Mouse (Mus musculus) liver, embryonic 12.5 days (tissue): ENCODE results near the gene Ppp6r2. TPM values are rescaled to one million over a fixed set of nuclear protein-coding genes. Genes with fewer than 3 reads are reported as not detected.

ENCODE experiments used
- ATAC-seq: fragments of 200-750 bp; cut with Nextera tagmentation; 2 replicates; pipeline ENCODE4 v1.8.0; 2017; ENCODE audit warnings: moderate number of reproducible peaks, mild to moderate bottlenecking, moderate library complexity
- H3K27ac ChIP-seq: fragments of 300-500 bp; sonication (generic); 2 replicates; pipeline ENCODE4 v1.5.1; 2016; ENCODE audit warnings: mild to moderate bottlenecking
- H3K27me3 ChIP-seq: fragments of 300-500 bp; sonication (generic); replicated peaks from 2 replicates; pipeline ENCODE4 v1.6.1; 2016; ENCODE audit warnings: mild to moderate bottlenecking, moderate library complexity
- H3K36me3 ChIP-seq: fragments of 300-500 bp; sonication (generic); 2 replicates; pipeline ENCODE4 v1.6.1; 2016; ENCODE audit warnings: mild to moderate bottlenecking, moderate library complexity
- H3K4me1 ChIP-seq: fragments of 300-500 bp; sonication (generic); 2 replicates; pipeline ENCODE4 v1.6.1; 2016
- H3K4me2 ChIP-seq: fragments of 300-500 bp; sonication (generic); 2 replicates; pipeline ENCODE4 v1.6.1; 2016; ENCODE audit warnings: mild to moderate bottlenecking, moderate library complexity
- H3K4me3 ChIP-seq: fragments of 300-500 bp; sonication (generic); 2 replicates; pipeline ENCODE4 v1.5.1; 2016; ENCODE audit warnings: mild to moderate bottlenecking, moderate library complexity
- H3K9ac ChIP-seq: fragments of 300-500 bp; sonication (generic); 2 replicates; pipeline ENCODE4 v1.6.1; 2016; ENCODE audit warnings: mild to moderate bottlenecking, moderate library complexity
- H3K9me3 ChIP-seq: fragments of 300-500 bp; sonication (generic); replicated peaks from 2 replicates; pipeline ENCODE4 v1.6.1; 2016; ENCODE audit warnings: mild to moderate bottlenecking, moderate library complexity
- WGBS: fragments of 180-500 bp; shearing (Covaris S2); methylation state at CpG from one replicate; pipeline ENCODE4 v1.1.7; 2016; ENCODE audit not compliant: insufficient replicate concordance; 5-methylcytosine and 5-hydroxymethylcytosine counted together
- polyA plus RNA-seq: library from polyadenylated mRNA; unstranded; fragments of >200 nt; fragmentation: Nextera tagmentation; extraction: Ambion mirVana; gene quantifications from 2 replicates; pipeline ENCODE4 v1.2.1, GENCODE M21; 2016

Ppp6r2 gene
- polyA plus RNA-seq, 1 experiment from 2014 or later: 21.4 TPM

- no peaks in the 10 kb centered on the region for H3K9me3 ChIP-seq
- no peak for ATAC-seq
- 75% methylated on average over 1 of the region's 1 CpGs for WGBS
- H3K4me1 ChIP-seq: peaks cover 41% of the 10 kb centered on the region
- H3K27me3 ChIP-seq: no peaks in the 10 kb centered on the region
- peaks cover 92% of the 10 kb centered on the region for H3K36me3 ChIP-seq
- H3K4me2 ChIP-seq: no peak overlapping the region
- H3K4me3 ChIP-seq: no peak overlapping the region
- H3K27ac ChIP-seq: no peak overlapping the region
- H3K9ac ChIP-seq: no peak overlapping the region
Measured at GRCm38 (mm10) chr15:89296465-89296864, 85.1 kb downstream of the Ppp6r2 start.

GRCm38 (mm10) chr15:89297695-89298094, 86.3 kb downstream of the Ppp6r2 start:
- peaks cover 92% of the 10 kb centered on the region for H3K36me3 ChIP-seq
- H3K4me1 ChIP-seq: peaks cover 35% of the 10 kb centered on the region
- no peak overlapping the region for H3K9ac ChIP-seq
- no peaks in the 10 kb centered on the region for H3K27me3 ChIP-seq
- 88% methylated on average over 2 of the region's 2 CpGs for WGBS
- H3K4me3 ChIP-seq: no peak overlapping the region
- no peak overlapping the region for H3K4me2 ChIP-seq
- H3K27ac ChIP-seq: no peak overlapping the region
- no peaks in the 10 kb centered on the region for H3K9me3 ChIP-seq
- ATAC-seq: no peak

GRCm38 (mm10) chr15:89300180-89300579, 88.8 kb downstream of the Ppp6r2 start:
- peaks cover 92% of the 10 kb centered on the region for H3K36me3 ChIP-seq
- peaks cover 24% of the 10 kb centered on the region for H3K4me1 ChIP-seq

GRCm38 (mm10) chr15:89300600-89300999, 89.2 kb downstream of the Ppp6r2 start:
- no peak overlapping the region for H3K4me2 ChIP-seq
- no peaks in the 10 kb centered on the region for H3K27me3 ChIP-seq
- H3K36me3 ChIP-seq: peaks cover 92% of the 10 kb centered on the region
- H3K9me3 ChIP-seq: no peaks in the 10 kb centered on the region
- no peak overlapping the region for H3K27ac ChIP-seq
- no peak overlapping the region for H3K9ac ChIP-seq
- no peak for ATAC-seq
- H3K4me1 ChIP-seq: peaks cover 20% of the 10 kb centered on the region
- H3K4me3 ChIP-seq: no peak overlapping the region
- WGBS: 88% methylated on average over 8 of the region's 8 CpGs

More at GRCm38 (mm10) chr15:89300180-89300579, 88.8 kb downstream of the Ppp6r2 start:
- Histone ChIP-seq H3K9ac (no peak overlapping the region), H3K27me3 (no peaks in the 10 kb centered on the region), H3K9me3 (no peaks in the 10 kb centered on the region), H3K27ac (no peak overlapping the region), H3K4me3 (no peak overlapping the region), H3K4me2 (no peak overlapping the region)
- ATAC-seq: no peak
- WGBS: 81% methylated on average over 13 of the region's 13 CpGs

- H3K9me3 ChIP-seq: no peaks in the 10 kb centered on the region
- no peak for ATAC-seq
- no peak overlapping the region for H3K9ac ChIP-seq
- WGBS: 70% methylated on average over 1 of the region's 1 CpGs
- no peak overlapping the region for H3K27ac ChIP-seq
- H3K27me3 ChIP-seq: no peaks in the 10 kb centered on the region
- no peak overlapping the region for H3K4me2 ChIP-seq
- H3K36me3 ChIP-seq: peaks cover 70% of the 10 kb centered on the region
- H3K4me3 ChIP-seq: no peak overlapping the region
- peaks cover 35% of the 10 kb centered on the region for H3K4me1 ChIP-seq
Measured at GRCm38 (mm10) chr15:89305966-89306365, 94.6 kb downstream of the Ppp6r2 start.

- Histone ChIP-seq H3K4me2 (no peak overlapping the region), H3K27me3 (no peaks in the 10 kb centered on the region), H3K9me3 (no peaks in the 10 kb centered on the region), H3K4me1 (peaks cover 45% of the 10 kb centered on the region), H3K36me3 (peaks cover 55% of the 10 kb centered on the region), H3K27ac (no peak overlapping the region), H3K4me3 (no peak overlapping the region), H3K9ac (no peak overlapping the region)
- no peak for ATAC-seq
- WGBS: 76% methylated on average over 13 of the region's 13 CpGs
Measured at GRCm38 (mm10) chr15:89307461-89307860, 96.1 kb downstream of the Ppp6r2 start.

- no peak overlapping the region for H3K9ac ChIP-seq
- H3K9me3 ChIP-seq: no peaks in the 10 kb centered on the region
- H3K4me3 ChIP-seq: no peak overlapping the region
- no peak overlapping the region for H3K4me2 ChIP-seq
- no peak overlapping the region for H3K27ac ChIP-seq
- ATAC-seq: no peak
- H3K36me3 ChIP-seq: peaks cover 44% of the 10 kb centered on the region
- no peaks in the 10 kb centered on the region for H3K27me3 ChIP-seq
- 72% methylated on average over 7 of the region's 7 CpGs for WGBS
- peaks cover 53% of the 10 kb centered on the region for H3K4me1 ChIP-seq
Measured at GRCm38 (mm10) chr15:89308406-89309139, 97.2 kb downstream of the Ppp6r2 start.

- Histone ChIP-seq H3K9me3 (no peaks in the 10 kb centered on the region), H3K27me3 (no peaks in the 10 kb centered on the region), H3K4me2 (peak overlapping the region; percentile 30), H3K9ac (peak overlapping the region; percentile 23; the same call in 1 of the 2 replicates), H3K27ac (peak overlapping the region; percentile 12; the same call in 1 of the 2 replicates), H3K36me3 (peaks cover 29% of the 10 kb centered on the region), H3K4me1 (peaks cover 65% of the 10 kb centered on the region), H3K4me3 (no peak overlapping the region)
- ATAC-seq: 0 out of 2 replicates have a peak, but pooled peaks have one; percentile 13
- 25% methylated on average over 5 of the region's 6 CpGs for WGBS
Measured at GRCm38 (mm10) chr15:89309962-89310498, 98.7 kb downstream of the Ppp6r2 start.

GRCm38 (mm10) chr15:89313359-89313758, 102.0 kb downstream of the Ppp6r2 start:
- Histone ChIP-seq H3K4me2 (peak overlapping the region; percentile 97), H3K4me1 (peaks cover 72% of the 10 kb centered on the region), H3K4me3 (peak overlapping the region; percentile 86; the same call in 1 of the 2 replicates)

GRCm38 (mm10) chr15:89314107-89314506, 102.8 kb downstream of the Ppp6r2 start:
- Histone ChIP-seq H3K36me3 (no peaks in the 10 kb centered on the region), H3K27ac (0 out of 2 replicates have a peak overlapping the region, but pooled peaks have one; percentile 63), H3K4me3 (peak overlapping the region; percentile 86), H3K9ac (peak overlapping the region; percentile 88), H3K9me3 (no peaks in the 10 kb centered on the region), H3K4me1 (peaks cover 64% of the 10 kb centered on the region), H3K4me2 (peak overlapping the region; percentile 97), H3K27me3 (no peaks in the 10 kb centered on the region)
- 29% methylated on average over 3 of the region's 3 CpGs for WGBS
- ATAC-seq: no peak

More at GRCm38 (mm10) chr15:89313359-89313758, 102.0 kb downstream of the Ppp6r2 start:
- H3K36me3 ChIP-seq: no peaks in the 10 kb centered on the region
- no peaks in the 10 kb centered on the region for H3K9me3 ChIP-seq
- no peak for ATAC-seq
- H3K27me3 ChIP-seq: no peaks in the 10 kb centered on the region
- H3K27ac ChIP-seq: peak overlapping the region; percentile 12; the same call in 1 of the 2 replicates
- 72% methylated on average over 4 of the region's 4 CpGs for WGBS
- H3K9ac ChIP-seq: peak overlapping the region; percentile 88; the same call in 1 of the 2 replicates

GRCm38 (mm10) chr15:89314511-89315189, 103.3 kb downstream of the Ppp6r2 start:
- Histone ChIP-seq H3K9me3 (no peaks in the 10 kb centered on the region), H3K27me3 (no peaks in the 10 kb centered on the region), H3K4me3 (peak overlapping the region; percentile 86), H3K9ac (peak overlapping the region; percentile 88), H3K27ac (peak overlapping the region; percentile 63), H3K4me1 (peaks cover 59% of the 10 kb centered on the region), H3K36me3 (no peaks in the 10 kb centered on the region), H3K4me2 (peak overlapping the region; percentile 97)
- peak; percentile 56 for ATAC-seq
- WGBS: under 1% methylated on average over 58 of the region's 58 CpGs
